Comparison of ENCODE assay signal across 12 mouse cellular contexts in the genomic region with DNA sequence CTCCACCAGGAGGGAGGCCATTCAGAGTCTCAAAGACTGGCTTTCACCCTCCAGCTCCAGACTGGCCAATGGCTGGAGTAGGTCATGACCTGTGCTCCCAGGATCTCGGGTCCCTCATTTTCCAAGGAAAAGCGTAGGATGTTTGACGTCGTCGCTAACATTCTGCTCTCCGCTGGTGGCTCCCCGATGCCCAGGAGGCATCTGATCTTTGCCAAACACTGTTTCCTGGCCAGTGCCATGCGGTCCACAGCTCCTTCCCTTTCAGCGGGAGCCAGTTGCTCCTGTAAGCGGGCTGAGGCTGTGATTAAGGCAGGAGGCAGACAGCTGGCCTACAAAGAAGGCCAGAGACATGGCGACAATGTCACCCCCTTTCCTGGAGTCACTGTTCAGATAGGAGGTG. TPM values are rescaled to one million over a fixed set of nuclear protein-coding genes. Genes with fewer than 3 reads are reported as not detected.
DNase-seq lines count a peak whose midpoint lies in the region; ATAC-seq and TF ChIP-seq lines count a peak whose summit lies in the region.
"Had no signal": no experiment of that assay in that cellular context is flagged by ENCODE, and none has a peak within 500 bp of the region (broad histone marks: within the 10 kb centered on the region; RNA-seq: fewer than 3 reads in every experiment).

No protein-coding gene starts in this region.

- no peak for DNase-seq in intestine, embryonic 14.5 days (ENCODE audit: low spot score)
- no peak for DNase-seq in urinary bladder, postnatal 36 days (ENCODE audit: low spot score in 2 of 2)
- DNase-seq in kidney, adult 2 months, result no peak
- no peak for DNase-seq in heart, postnatal 4 days
- DNase-seq: kidney, adult 8-10 months; lung, postnatal 10 days had no signal

- H3K9me3 ChIP-seq in intestine, embryonic 14.5 days (ENCODE audit: control insufficient read depth, low read length), result no peaks in the 10 kb centered on the region
- H3K9me3 ChIP-seq in intestine, embryonic 15.5 days, result no peaks in the 10 kb centered on the region
- no peaks in the 10 kb centered on the region for H3K9me3 ChIP-seq in forebrain, embryonic 15.5 days
- no peaks in the 10 kb centered on the region for H3K9me3 ChIP-seq in midbrain, embryonic 13.5 days

- H3K4me2 ChIP-seq in intestine, embryonic 14.5 days (ENCODE audit: low read length), result no peak overlapping the region
- no peak overlapping the region for H3K4me2 ChIP-seq in intestine, embryonic 15.5 days (replicated peaks)
- peak overlapping the region; percentile 15; the same call in 1 of the 2 replicates for H3K4me2 ChIP-seq in forebrain, embryonic 15.5 days (replicated peaks)
- peak overlapping the region; percentile 35 for H3K4me2 ChIP-seq in midbrain, embryonic 13.5 days (replicated peaks)

- peaks cover 12% of the 10 kb centered on the region; the same call in 1 of the 2 replicates for H3K27me3 ChIP-seq in intestine, embryonic 14.5 days (replicated peaks; ENCODE audit: control insufficient read depth, insufficient read depth, low read length)
- peaks cover 10% of the 10 kb centered on the region; the same call in 1 of the 2 replicates for H3K27me3 ChIP-seq in intestine, embryonic 15.5 days (replicated peaks)
- H3K27me3 ChIP-seq in forebrain, embryonic 15.5 days, result no peaks in the 10 kb centered on the region
- no peaks in the 10 kb centered on the region for H3K27me3 ChIP-seq in midbrain, embryonic 13.5 days
- no peaks in the 10 kb centered on the region for H3K27me3 ChIP-seq in kidney, adult 2 months (replicated peaks; ENCODE audit: control insufficient read depth, insufficient read depth, low read length)

- peak overlapping the region; percentile 61; the same call in 1 of the 2 replicates for H3K27ac ChIP-seq in intestine, embryonic 14.5 days (ENCODE audit: low read depth)
- no peak overlapping the region for H3K27ac ChIP-seq in intestine, embryonic 15.5 days
- H3K27ac ChIP-seq in brown adipose tissue, adult 24 weeks (replicated peaks; ENCODE audit: low read depth, low read length), result 0 out of 2 replicates have a peak overlapping the region, but pooled peaks have one; percentile 2
- H3K27ac ChIP-seq in forebrain, embryonic 15.5 days (replicated peaks), result peak overlapping the region; percentile 97
- peak overlapping the region; percentile 96 for H3K27ac ChIP-seq in midbrain, embryonic 13.5 days
- no peak overlapping the region for H3K27ac ChIP-seq in kidney, adult 2 months (ENCODE audit: insufficient read depth, low read depth, low read length)

- no peak for TF ChIP-seq POLR2A in kidney, adult 2 months (IDR thresholded peaks at IDR 0.05; ENCODE audit: low read depth, low read length)

- H3K4me1 ChIP-seq in intestine, embryonic 14.5 days (replicated peaks; ENCODE audit: control insufficient read depth, insufficient read depth, low read length), result peaks cover 27% of the 10 kb centered on the region
- H3K4me1 ChIP-seq in intestine, embryonic 15.5 days (replicated peaks), result peaks cover 28% of the 10 kb centered on the region
- H3K4me1 ChIP-seq in brown adipose tissue, adult 24 weeks (ENCODE audit: control insufficient read depth, insufficient read depth, insufficient read length, low read length), result peaks cover 29% of the 10 kb centered on the region
- H3K4me1 ChIP-seq in forebrain, embryonic 15.5 days, result peaks cover 88% of the 10 kb centered on the region
- H3K4me1 ChIP-seq in midbrain, embryonic 13.5 days (replicated peaks), result peaks cover 89% of the 10 kb centered on the region
- H3K4me1 ChIP-seq in kidney, adult 2 months (ENCODE audit: control insufficient read depth, insufficient read depth, low read length), result no peaks in the 10 kb centered on the region

- ATAC-seq in intestine, embryonic 14.5 days (replicated peaks; ENCODE audit: low FRiP score, low TSS enrichment, low read depth), result no peak
- no peak for ATAC-seq in intestine, embryonic 15.5 days
- ATAC-seq in forebrain, embryonic 15.5 days (replicated peaks), result no peak
- no peak for ATAC-seq in midbrain, embryonic 13.5 days
- ATAC-seq: Patski had no signal

- H3K36me3 ChIP-seq in intestine, embryonic 14.5 days (ENCODE audit: control insufficient read depth, insufficient read depth, low read length), result no peaks in the 10 kb centered on the region
- H3K36me3 ChIP-seq in intestine, embryonic 15.5 days, result no peaks in the 10 kb centered on the region
- H3K36me3 ChIP-seq in forebrain, embryonic 15.5 days, result no peaks in the 10 kb centered on the region
- no peaks in the 10 kb centered on the region for H3K36me3 ChIP-seq in midbrain, embryonic 13.5 days
- H3K36me3 ChIP-seq in kidney, adult 2 months (ENCODE audit: control insufficient read depth, insufficient read depth, low read length), result no peaks in the 10 kb centered on the region

- no peak for TF ChIP-seq CTCF in kidney, adult 2 months (conservative IDR thresholded peaks at IDR 0.05; ENCODE audit: insufficient read depth, insufficient read length, low read depth, low read length)

- no peak overlapping the region for H3K4me3 ChIP-seq in intestine, embryonic 14.5 days (ENCODE audit: low read depth, low read length)
- no peak overlapping the region for H3K4me3 ChIP-seq in intestine, embryonic 15.5 days (replicated peaks)
- no peak overlapping the region for H3K4me3 ChIP-seq in brown adipose tissue, adult 24 weeks (ENCODE audit: insufficient read depth, low read depth, low read length)
- H3K4me3 ChIP-seq in forebrain, embryonic 15.5 days, result no peak overlapping the region
- no peak overlapping the region for H3K4me3 ChIP-seq in midbrain, embryonic 13.5 days (replicated peaks)
- no peak overlapping the region for H3K4me3 ChIP-seq in kidney, adult 2 months (ENCODE audit: insufficient read depth, low read depth, low read length)

- WGBS in intestine, embryonic 14.5 days, result 75% methylated on average over 11 of the region's 11 CpGs
- WGBS in intestine, embryonic 15.5 days, result 75% methylated on average over 11 of the region's 11 CpGs
- WGBS in forebrain, embryonic 15.5 days, result 42% methylated on average over 11 of the region's 11 CpGs
- 41% methylated on average over 11 of the region's 11 CpGs for WGBS in midbrain, embryonic 13.5 days
- WGBS in kidney, adult 2 months, result 78% methylated on average over 11 of the region's 11 CpGs

- no peak overlapping the region for H3K9ac ChIP-seq in intestine, embryonic 14.5 days (ENCODE audit: low read length)
- no peak overlapping the region for H3K9ac ChIP-seq in intestine, embryonic 15.5 days
- H3K9ac ChIP-seq in forebrain, embryonic 15.5 days (replicated peaks), result peak overlapping the region; percentile 14; the same call in 1 of the 2 replicates
- peak overlapping the region; percentile 57; the same call in 1 of the 2 replicates for H3K9ac ChIP-seq in midbrain, embryonic 13.5 days (replicated peaks)

RNA-seq across cellular contexts. Expression of a gene that starts 4.0 kb away (rescaled TPM):
- polyA plus RNA-seq in intestine, embryonic 14.5 days (2014; fragmentation: Nextera tagmentation; extraction: Ambion mirVana), result 9.0 and 9.8 TPM in 2 replicates
- polyA plus RNA-seq in intestine, embryonic 15.5 days (2015; fragmentation: Nextera tagmentation; extraction: Ambion mirVana), result 7.6 and 8.8 TPM in 2 replicates
- polyA plus RNA-seq in brown adipose tissue, adult 24 weeks (2012; ENCODE audit: insufficient read depth, insufficient read length, missing spikeins), result 6.1 TPM in 2 replicates
- polyA plus RNA-seq in forebrain, embryonic 15.5 days (2015; fragmentation: Nextera tagmentation; extraction: Ambion mirVana), result 41.0 and 48.8 TPM in 2 replicates
- 28.4 and 34.7 TPM in 2 replicates for polyA plus RNA-seq in midbrain, embryonic 13.5 days (2015; fragmentation: Nextera tagmentation; extraction: Ambion mirVana)
- 9.8 and 11.0 TPM in 2 replicates for polyA plus RNA-seq in kidney, adult 2 months (2012; rRNA removed)
- 10 to 100 TPM; 16.2 to 16.9 TPM for total RNA-seq in heart, postnatal 4 days (2021)
- total RNA-seq: neutrophil, adult 5-6 weeks had no signal

Comparison
In these comparisons a context has a peak if more than half of its experiments do, and no peak if none do; other contexts are left out.
1. H3K27ac ChIP-seq: peak in intestine, embryonic 14.5 days (single experiment), brown adipose tissue, adult 24 weeks (single experiment), forebrain, embryonic 15.5 days (single experiment) and midbrain, embryonic 13.5 days (single experiment); none in intestine, embryonic 15.5 days (single experiment) and kidney, adult 2 months (single experiment).
2. H3K4me2 ChIP-seq: peak in forebrain, embryonic 15.5 days (single experiment) and midbrain, embryonic 13.5 days (single experiment); none in intestine, embryonic 14.5 days (single experiment) and intestine, embryonic 15.5 days (single experiment).
3. H3K9ac ChIP-seq: peak in forebrain, embryonic 15.5 days (single experiment) and midbrain, embryonic 13.5 days (single experiment); none in intestine, embryonic 14.5 days (single experiment) and intestine, embryonic 15.5 days (single experiment).